Mouse (Mus musculus) left cerebral cortex, adult 18-20 months (tissue): Measurements from ENCODE around the gene Gm27021. TPM values are rescaled to one million over a fixed set of nuclear protein-coding genes. Genes with fewer than 3 reads are reported as not detected.

Experiments used
- DNase-seq, 2 experiments: peaks; one replicate each; pipeline ENCODE4 v3.0.0; 2021 to 2022; ENCODE audit warnings: low spot score in 2 of 2, mixed read lengths in 1 of 2
- total RNA-seq, 2 experiments: library from RNA; stranded (reverse); gene quantifications; 2 replicates each; pipeline ENCODE4 v1.2.3; 2021

Gene Gm27021
- total RNA-seq, 2 experiments from 2014 or later = 0.59 to 0.91 TPM

DNA sequence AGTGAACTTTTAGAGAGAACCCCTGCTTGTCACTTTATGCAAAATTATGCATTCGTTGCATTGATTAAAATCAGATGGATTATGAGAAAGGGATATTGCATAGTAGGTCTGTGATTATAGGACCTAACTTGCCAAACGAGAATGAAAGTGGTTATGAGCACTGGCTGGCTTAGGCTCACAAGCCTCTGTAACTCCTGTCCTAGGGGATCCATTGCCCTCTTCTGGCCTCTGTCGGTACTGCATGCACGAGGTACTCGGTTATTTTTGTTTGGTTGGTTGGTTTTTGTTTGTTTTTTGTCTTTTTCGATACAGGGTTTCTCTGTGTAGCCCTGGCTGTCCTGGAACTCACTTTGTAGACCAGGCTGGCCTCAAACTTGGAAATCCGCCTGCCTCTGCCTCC is 60.0 kb downstream of the Gm27021 start:
- DNase-seq = peak; percentile 73 to 87

- no peak for DNase-seq
Measured at GRCm38 (mm10) chr8:120607460-120607859, 60.4 kb downstream of the Gm27021 start.

DNA sequence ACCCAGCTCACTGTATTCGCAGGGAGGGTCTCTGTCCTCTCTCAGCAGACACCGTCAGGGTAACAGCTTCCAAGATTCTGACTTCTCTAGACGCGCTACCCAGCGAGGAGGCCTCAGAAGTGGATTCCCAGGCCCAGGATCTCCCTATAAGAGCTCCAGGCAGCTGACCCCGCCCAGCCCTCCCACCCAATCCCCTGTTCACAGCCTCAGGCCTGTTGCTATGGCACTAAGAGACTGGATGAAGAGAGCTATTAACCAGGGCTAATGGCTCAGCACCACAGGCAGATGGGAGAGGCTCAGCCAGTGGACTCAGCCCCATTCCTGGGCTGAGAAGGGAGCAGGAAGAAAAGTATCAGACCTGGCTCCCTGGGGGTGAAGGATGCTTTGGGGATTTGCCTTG is 65.2 kb downstream of the Gm27021 start:
- no peak for DNase-seq

DNA sequence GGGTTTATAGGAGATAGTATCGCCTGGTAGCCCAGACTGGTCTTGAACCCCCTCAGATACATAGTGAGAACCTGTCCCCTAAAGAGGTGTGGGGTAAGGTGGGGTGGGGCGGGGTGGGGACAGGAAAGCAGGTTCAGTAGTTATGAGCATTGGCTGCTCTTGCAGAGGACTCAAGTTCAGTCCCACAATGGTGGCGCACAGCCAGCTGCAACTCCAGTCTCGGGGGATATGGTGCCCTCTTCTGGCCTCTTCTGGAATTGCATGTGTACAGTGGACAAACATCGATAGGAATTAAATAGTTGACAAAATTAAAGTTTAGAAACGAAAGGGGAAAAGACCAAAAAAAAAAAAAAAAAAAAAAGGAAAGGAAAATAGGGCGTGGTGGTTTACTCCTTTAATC is 68.4 kb downstream of the Gm27021 start:
- DNase-seq = peak; percentile 77 to 85

- peak; percentile 79 to 91 for DNase-seq
Measured at GRCm38 (mm10) chr8:120598579-120598978, 69.3 kb downstream of the Gm27021 start.

DNA sequence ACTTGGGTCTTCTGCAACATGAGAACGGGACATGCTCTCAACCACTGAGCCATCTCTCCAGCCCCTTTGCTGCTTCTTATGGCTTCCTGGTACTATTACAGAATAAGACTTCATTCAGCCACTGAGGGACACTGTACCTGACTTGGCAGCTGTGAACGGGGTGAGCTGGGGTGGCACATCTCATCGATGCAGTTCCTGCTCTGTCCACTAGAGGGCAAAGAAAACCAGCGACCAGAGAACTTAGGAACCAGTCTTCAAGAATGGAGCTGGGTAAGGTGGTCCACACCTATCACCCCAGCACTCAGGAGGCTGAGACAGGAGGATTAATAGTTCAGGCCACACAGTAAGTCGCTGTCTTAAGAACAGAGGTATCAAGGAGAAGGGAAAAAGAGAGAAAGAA is 71.9 kb downstream of the Gm27021 start:
- peak; percentile 54 to 60 for DNase-seq

- no peak for DNase-seq
Measured at GRCm38 (mm10) chr8:120594571-120594970, 73.3 kb downstream of the Gm27021 start.

DNA sequence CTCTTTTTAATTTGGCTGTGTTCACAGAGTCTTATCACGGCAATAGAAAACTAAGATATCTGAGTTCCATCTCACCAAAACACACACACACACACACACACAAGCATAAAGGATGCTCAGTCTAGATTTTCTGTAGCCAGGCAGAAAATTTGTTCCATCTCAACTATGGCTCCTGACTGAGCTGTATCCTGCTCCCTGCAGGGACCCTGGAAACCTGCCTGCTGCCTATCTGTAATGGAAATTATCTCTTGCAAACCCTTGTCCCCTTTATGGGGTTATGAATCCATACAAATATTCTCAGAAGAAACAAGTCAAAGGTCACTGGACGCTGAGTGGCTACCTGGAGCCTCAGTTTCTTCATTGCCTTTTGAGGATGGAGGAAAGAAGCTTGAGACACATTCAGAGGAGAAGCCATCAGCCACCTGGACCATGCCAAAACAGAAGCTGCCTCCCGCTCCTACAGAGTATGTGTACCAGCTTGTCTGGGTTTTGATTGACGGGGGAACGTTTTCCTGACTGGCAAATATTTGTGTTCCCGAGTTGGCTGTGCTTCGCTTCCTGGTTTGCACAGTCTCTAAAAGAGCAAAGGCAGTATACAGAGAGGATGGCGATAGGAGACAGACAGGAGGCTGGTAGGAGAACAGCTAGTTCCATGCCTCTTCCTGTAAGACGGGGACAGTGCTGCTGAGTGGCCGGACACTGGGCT is 76.1 kb downstream of the Gm27021 start:
- no peak for DNase-seq

DNA sequence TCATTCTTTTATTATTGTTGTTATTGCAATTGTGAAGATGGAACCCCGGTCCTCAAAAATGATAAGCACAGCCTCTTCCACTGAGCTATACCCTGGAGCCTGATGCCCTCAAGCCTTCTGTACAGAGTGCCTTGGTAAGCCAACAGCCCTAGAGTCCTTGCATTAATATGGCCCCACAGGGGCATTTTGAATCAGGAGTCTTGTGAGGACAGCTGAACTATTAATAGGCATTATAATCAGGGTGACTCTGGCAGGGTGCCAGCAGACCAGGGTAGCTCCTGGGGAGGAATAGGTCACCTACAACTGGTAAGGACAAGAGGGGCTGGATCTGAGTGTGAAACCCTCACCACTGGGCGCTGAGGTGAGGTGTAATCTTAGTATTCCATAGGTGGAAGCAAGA is 78.0 kb downstream of the Gm27021 start:
- no peak for DNase-seq

DNA sequence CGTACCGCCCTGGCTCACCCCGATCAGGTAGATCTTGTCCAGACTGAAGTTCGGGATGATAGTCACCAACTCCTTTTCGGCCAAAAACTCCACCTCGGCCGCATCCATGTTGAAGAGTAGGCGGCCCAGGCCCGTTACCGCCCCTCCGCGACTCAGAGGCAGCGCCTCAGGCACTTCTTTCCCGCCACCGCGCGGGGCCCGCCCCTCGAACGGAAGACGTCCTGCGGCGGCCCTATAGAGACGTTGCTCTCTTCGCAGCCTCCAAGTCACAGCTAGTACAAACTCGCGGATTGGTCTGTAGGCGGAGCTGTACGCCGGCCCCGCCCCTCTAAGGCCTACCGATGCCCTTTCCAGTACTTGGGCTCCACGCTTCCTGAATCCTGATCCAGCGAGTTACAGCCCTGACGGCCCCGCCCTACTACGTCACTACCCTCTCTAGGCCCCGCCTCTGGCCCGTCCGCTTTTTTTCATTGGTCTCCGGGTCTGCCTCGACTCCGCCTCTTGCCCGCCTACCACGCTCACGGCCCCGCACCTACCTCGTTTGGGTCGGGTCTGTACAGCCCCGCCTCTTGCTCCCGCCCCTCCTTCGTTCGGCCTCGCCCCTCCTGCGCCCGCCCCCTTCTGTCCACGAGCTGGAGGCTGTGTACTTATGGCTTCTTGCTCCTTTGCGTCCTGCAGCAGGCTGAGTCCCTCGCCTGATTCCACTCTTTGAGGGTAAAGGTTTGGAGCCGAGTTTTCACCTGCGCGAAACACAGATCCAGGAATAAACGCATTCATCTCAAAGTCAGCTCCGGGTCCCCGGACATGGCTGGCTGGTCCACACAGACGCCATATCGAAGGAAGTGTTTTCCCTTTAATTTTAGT is 78.7 kb downstream of the Gm27021 start, which contains the start of gene Gins2:
TSS of gene Gins2 (minus strand) at position 397 of the 864 bp plus-strand sequence.
- peak; percentile 98 for DNase-seq

- no peak for DNase-seq
Measured at GRCm38 (mm10) chr8:120585521-120585920, 82.4 kb downstream of the Gm27021 start.

GRCm38 (mm10) chr8:120581811-120582210 is 86.1 kb downstream of the Gm27021 start:
- no peak for DNase-seq

DNA sequence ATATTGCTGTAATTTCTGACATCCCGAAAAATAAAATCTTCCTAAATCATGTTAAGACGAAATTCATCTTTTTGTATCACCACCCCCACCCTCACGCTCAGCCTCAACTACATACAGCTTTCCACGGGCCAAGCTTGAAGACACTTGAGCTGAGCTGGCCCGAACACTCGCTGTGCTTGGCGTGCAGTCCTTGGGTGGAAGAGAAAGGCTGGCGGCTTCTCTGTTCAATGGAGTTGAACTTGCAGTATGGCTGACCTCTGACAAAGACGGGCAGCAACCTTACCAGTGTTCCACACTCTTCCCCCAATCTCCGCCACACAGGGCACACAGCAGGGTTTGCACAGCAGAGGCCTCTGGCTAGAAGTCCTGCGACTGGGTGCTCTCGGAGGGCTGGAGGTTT is 86.5 kb downstream of the Gm27021 start:
- no peak for DNase-seq

DNA sequence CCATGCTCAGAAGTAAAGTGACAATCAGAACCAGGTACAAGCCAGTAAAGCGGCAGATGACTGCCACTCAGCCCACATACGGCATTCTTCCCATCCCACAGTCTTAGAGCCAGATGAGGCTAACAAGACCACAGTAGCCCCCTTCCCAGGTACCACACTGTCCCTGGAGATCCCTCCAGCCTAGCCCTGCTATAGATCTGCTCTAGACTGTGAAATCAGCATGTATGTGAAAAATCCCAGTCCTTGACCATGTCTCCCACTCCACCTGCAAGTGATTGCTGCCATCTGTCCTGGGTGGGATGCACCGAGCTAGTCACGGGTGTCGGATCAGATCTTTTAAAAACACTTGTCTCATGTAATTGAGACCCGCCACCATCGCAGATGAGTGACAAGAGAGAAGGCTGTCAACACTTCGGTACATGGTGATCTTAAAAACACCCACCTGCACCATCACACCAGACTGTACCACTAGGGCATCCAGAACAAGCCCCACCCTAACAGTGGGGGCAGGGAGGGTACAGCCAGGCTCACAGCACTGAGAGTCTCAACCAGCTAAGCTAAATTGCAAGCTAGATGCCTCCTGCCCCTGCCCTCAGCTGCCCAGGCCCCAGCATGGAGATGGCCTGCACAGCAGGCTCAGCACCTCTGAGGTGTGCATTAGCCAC is 87.4 kb downstream of the Gm27021 start:
- no peak for DNase-seq

GRCm38 (mm10) chr8:120577821-120578220 is 90.1 kb downstream of the Gm27021 start:
- DNase-seq = no peak

DNA sequence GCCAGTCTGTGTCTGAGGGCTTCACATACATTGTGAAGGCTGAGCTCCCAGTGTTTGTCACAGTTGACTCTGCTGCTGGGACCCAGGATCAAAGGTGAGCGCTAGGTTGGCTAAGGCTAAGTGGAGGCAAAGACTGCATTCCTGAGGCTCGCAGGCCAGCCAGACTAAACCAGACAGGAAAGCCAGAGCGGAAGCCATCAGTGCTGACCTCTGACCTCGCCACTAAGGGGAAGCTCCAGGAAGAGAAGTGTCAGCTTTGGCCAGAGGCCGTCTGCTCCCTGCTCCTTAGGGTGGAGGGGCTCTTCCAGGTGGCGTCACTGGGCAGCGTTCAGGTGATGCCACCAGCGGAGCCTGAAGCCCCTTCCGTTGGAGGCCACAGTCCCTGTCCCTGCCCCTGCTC is 92.1 kb downstream of the Gm27021 start:
- no peak for DNase-seq

GRCm38 (mm10) chr8:120574941-120575340 is 92.9 kb downstream of the Gm27021 start:
- no peak for DNase-seq

DNA sequence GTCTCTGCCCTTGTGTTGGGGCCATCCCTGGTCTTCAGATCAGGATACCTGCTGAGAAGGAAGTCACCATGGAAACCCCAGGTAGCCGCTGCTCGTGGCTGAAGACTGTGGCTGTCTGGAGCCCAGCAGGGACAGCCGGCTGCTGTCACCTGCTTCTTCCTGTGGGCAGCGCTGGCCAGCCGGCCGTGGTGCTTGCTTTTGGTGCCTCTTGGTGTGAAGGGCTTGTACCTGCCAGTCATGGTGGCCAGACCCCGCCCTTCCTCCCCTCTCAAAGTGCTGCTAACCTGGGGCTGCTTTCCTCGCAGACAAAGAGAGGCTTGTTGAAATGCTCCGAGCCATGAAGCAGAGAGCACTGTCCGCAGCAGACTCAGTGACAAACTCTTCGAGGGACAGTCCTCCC is 94.0 kb downstream of the Gm27021 start:
- DNase-seq = no peak

- peak; percentile 66 to 78 for DNase-seq
Measured at GRCm38 (mm10) chr8:120572534-120572933, 95.3 kb downstream of the Gm27021 start.

DNA sequence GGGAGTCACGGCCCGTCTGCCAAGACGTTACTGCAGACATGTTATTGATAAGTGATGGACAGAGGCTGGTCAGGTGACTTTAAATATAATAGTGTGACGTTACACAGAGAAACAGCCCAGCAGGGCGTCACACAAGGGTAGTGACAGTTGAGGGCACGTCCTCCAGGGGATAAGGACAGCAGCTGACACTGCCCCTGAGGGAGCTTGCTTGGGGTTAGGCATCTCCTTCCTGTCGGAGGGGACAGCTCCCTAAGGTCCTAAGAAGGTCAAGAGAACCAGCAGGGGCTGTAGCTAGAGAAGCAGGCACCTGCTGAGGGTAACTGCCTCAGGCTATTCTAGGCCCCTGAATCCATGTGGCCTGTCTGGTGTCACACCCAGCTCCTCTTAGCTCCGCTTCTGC is 96.3 kb downstream of the Gm27021 start:
- DNase-seq = no peak

GRCm38 (mm10) chr8:120569939-120570715 is 97.8 kb downstream of the Gm27021 start:
- peak; percentile 84 for DNase-seq
